Mouse (Mus musculus) cerebellum, adult 2 months (tissue): ENCODE measurements at regions not wholly inside any gene's neighbourhood (a gene's known extent, or its start where the extent isn't known, plus 50 kb on each side); places are given as distances from the start of the nearest gene placed in this dataset.

ENCODE experiments used
- CTCF ChIP-seq: fragments of 200-500 bp; IDR thresholded peaks from 2 replicates; pipeline ENCODE4 v1.5.1; 2011; ENCODE audit warnings: low read depth, mild to moderate bottlenecking, control low read depth, low read length, moderate library complexity, borderline replicate concordance; ENCODE audit not compliant: insufficient read depth
- POLR2A ChIP-seq: fragments of 200-500 bp; IDR thresholded peaks from 2 replicates; pipeline ENCODE4 v1.6.1; 2011; ENCODE audit warnings: low read length, control low read depth, borderline replicate concordance; ENCODE audit not compliant: insufficient read depth

DNA sequence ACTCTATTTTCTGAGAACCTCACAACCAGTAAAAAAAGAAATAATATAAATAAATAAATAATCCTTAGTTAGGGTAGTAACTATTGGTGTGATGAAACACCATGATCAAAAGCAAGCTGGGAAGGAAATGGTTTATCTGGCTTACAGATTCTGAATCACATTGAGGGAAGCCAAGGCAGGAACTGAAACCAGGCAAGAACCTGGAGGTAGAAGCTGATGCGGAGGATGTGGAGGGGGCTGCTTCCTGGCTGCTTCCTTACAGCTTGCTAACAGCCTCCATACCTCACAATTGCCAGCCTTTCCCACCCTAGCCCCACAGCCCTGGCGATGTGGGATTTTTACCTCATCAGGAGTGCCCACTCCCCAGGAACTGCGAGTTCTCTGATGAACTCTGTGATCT, 190.4 kb downstream of the Shq1 start:
- no peak for TF ChIP-seq CTCF
- TF ChIP-seq POLR2A = no peak
